Mouse (Mus musculus) stomach, postnatal 0 days (tissue): ENCODE measurements around the gene Ptprn2. TPM values are rescaled to one million over a fixed set of nuclear protein-coding genes. Genes with fewer than 3 reads are reported as not detected.

Source experiments
- ATAC-seq: fragments of 200-750 bp; cut with Nextera tagmentation; 2 replicates; pipeline ENCODE4 v1.8.0; 2017; ENCODE audit not compliant: low FRiP score, low TSS enrichment
- DNase-seq: peaks from one replicate; pipeline ENCODE4 v3.0.0-alpha.2; 2016; ENCODE audit warnings: low spot score
- H3K27ac ChIP-seq: fragments of 300-500 bp; sonication (generic); replicated peaks from 2 replicates; pipeline ENCODE4 v1.5.1; 2014; ENCODE audit warnings: mild to moderate bottlenecking, control low read depth
- H3K27me3 ChIP-seq: fragments of 300-500 bp; sonication (generic); 2 replicates; pipeline ENCODE4 v1.6.1; 2014; ENCODE audit warnings: low read length; ENCODE audit not compliant: control insufficient read depth, insufficient read depth
- H3K36me3 ChIP-seq: fragments of 300-500 bp; sonication (generic); 2 replicates; pipeline ENCODE4 v1.6.1; 2014; ENCODE audit warnings: low read length, mixed read lengths; ENCODE audit not compliant: control insufficient read depth, insufficient read depth
- H3K4me1 ChIP-seq: fragments of 300-500 bp; sonication (generic); replicated peaks from 2 replicates; pipeline ENCODE4 v1.6.1; 2014; ENCODE audit warnings: antibody characterized with exemption; ENCODE audit not compliant: control insufficient read depth, insufficient read depth
- H3K4me2 ChIP-seq: fragments of 300-500 bp; sonication (generic); replicated peaks from 2 replicates; pipeline ENCODE4 v1.6.1; 2014; ENCODE audit warnings: low read depth, mild to moderate bottlenecking, control low read depth, moderate library complexity
- H3K4me3 ChIP-seq: fragments of 300-500 bp; sonication (generic); 2 replicates; pipeline ENCODE4 v1.5.1; 2014; ENCODE audit warnings: low read depth, low read length, control low read depth
- H3K9ac ChIP-seq: fragments of 300-500 bp; sonication (generic); 2 replicates; pipeline ENCODE4 v1.6.1; 2014; ENCODE audit warnings: mild to moderate bottlenecking, low read length, control low read depth, mixed read lengths
- H3K9me3 ChIP-seq: fragments of 300-500 bp; sonication (generic); 2 replicates; pipeline ENCODE4 v1.6.1; 2016; ENCODE audit warnings: low read length; ENCODE audit not compliant: control insufficient read depth
- CTCF ChIP-seq: IDR thresholded peaks from 2 replicates; pipeline ENCODE4 v1.5.1; 2016; ENCODE audit warnings: antibody characterized with exemption, low read depth, mild to moderate bottlenecking, moderate library complexity
- EP300 ChIP-seq: optimal IDR thresholded peaks from 2 replicates; pipeline ENCODE3; 2016; ENCODE audit warnings: antibody characterized with exemption
- WGBS: fragments of 180-500 bp; shearing (Covaris S2); extraction: QIAGEN DNeasy Blood & Tissue Kit; methylation state at CpG from one replicate; pipeline ENCODE4 v1.1.7; 2014; 5-methylcytosine and 5-hydroxymethylcytosine counted together
- polyA plus RNA-seq: library from polyadenylated mRNA; unstranded; fragments of >200 nt; fragmentation: Nextera tagmentation; extraction: Ambion mirVana; gene quantifications from 2 replicates; pipeline ENCODE4 v1.2.1, GENCODE M21; 2015

Gene Ptprn2
- polyA plus RNA-seq, 1 experiment from 2014 or later = 6.0 TPM

DNA sequence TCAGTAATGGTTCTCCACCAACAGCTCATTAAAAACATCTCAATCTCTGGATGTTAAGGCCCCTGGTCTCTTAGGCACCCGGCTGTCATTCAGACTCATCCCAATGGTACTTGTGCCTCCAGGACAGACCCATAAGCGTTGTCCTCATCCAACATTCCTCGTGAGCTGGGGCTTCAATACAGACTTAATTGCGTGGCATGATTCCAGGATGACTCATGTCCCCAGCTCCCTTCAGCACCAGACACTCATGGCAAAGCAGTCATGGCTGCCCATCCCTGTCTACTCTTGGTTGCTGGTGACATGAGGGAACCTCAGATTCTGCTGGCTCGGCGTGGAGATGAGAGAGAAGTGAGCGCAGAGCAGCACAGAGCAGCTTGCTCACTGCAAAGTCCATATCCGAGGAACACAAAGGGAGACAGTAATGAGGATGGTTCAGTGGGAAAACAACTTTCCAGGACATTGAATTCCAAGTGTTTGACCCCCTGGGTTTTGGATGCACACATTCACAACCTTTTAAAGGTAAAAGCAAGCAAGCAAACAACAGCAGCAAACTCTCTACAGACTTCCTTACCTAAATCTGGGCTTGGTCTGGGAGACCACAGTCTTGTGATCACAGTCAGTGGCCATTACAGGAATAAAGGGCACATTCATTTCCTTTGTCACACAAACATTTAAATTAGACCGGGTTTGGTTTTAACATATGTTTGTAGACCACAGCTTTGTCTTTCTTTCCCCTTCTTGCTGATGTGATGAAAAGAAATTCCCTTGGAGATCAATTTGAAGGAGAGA lies 754.6 kb downstream of the Ptprn2 start:
- H3K4me2 ChIP-seq = no peak overlapping the region
- no peaks in the 10 kb centered on the region for H3K9me3 ChIP-seq
- no peak overlapping the region for H3K4me3 ChIP-seq
- H3K9ac ChIP-seq = no peak overlapping the region
- WGBS = 65% methylated on average over 9 of the region's 9 CpGs
- ATAC-seq = no peak; the same call in 1 of the 2 replicates
- no peaks in the 10 kb centered on the region for H3K4me1 ChIP-seq
- H3K27me3 ChIP-seq = no peaks in the 10 kb centered on the region
- TF ChIP-seq EP300 (no peak), CTCF (no peak)
- H3K36me3 ChIP-seq = no peaks in the 10 kb centered on the region
- no peak overlapping the region for H3K27ac ChIP-seq
- no peak for DNase-seq

- DNase-seq = no peak
- H3K27ac ChIP-seq = no peak overlapping the region
- no peak; the same call in 1 of the 2 replicates for ATAC-seq
- no peak for TF ChIP-seq CTCF
- no peak for TF ChIP-seq EP300
- no peak overlapping the region for H3K9ac ChIP-seq
- no peaks in the 10 kb centered on the region for H3K36me3 ChIP-seq
- H3K4me2 ChIP-seq = no peak overlapping the region
- no peak overlapping the region for H3K4me3 ChIP-seq
- H3K4me1 ChIP-seq = no peaks in the 10 kb centered on the region
- no peaks in the 10 kb centered on the region for H3K9me3 ChIP-seq
- WGBS = 52% methylated on average over 7 of the region's 7 CpGs
- H3K27me3 ChIP-seq = no peaks in the 10 kb centered on the region
Measured at GRCm38 (mm10) chr12:117242181-117242580, 756.7 kb downstream of the Ptprn2 start.

DNA sequence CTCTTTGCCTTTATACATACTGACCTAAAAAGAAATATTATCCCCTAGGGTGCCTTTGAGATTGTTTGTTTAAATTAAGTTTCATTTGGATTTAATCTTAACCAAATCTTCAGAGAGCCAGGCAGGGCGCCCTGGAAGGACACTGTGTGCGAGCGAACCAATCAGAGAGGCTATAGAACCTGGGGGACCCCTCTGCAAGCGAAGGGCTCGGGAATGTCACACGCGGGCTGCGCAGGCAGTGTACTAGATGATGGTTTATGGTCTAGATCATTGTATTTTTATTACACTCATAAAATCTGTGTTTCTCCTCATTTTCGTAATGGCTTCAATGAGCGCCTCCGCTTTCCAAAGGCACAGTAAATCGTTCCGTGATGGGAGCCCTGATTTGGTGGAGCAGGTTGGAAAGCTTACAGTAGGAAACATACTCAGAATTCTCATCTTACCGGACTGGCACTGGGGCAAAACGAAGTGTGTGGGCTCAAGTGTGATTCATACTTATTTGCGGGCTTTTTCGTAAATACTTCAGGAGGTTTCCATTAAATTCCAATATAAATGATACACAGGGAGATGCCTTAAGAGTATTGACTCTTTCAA lies 760.5 kb downstream of the Ptprn2 start:
- WGBS = 74% methylated on average over 17 of the region's 17 CpGs

GRCm38 (mm10) chr12:117250465-117250864 lies 764.9 kb downstream of the Ptprn2 start:
- Histone ChIP-seq H3K9ac (no peak overlapping the region), H3K27me3 (no peaks in the 10 kb centered on the region), H3K9me3 (no peaks in the 10 kb centered on the region), H3K4me2 (no peak overlapping the region), H3K27ac (no peak overlapping the region), H3K4me1 (no peaks in the 10 kb centered on the region), H3K4me3 (no peak overlapping the region), H3K36me3 (no peaks in the 10 kb centered on the region)
- WGBS = 25% methylated on average over 6 of the region's 6 CpGs
- TF ChIP-seq EP300 = no peak
- TF ChIP-seq CTCF = no peak
- ATAC-seq (no peak), DNase-seq (no peak)

More for the DNA sequence above, 760.5 kb downstream of the Ptprn2 start:
- H3K9ac ChIP-seq = no peak overlapping the region
- no peaks in the 10 kb centered on the region for H3K27me3 ChIP-seq
- no peak overlapping the region for H3K27ac ChIP-seq
- no peaks in the 10 kb centered on the region for H3K4me1 ChIP-seq
- H3K4me3 ChIP-seq = no peak overlapping the region
- DNase-seq (no peak), ATAC-seq (no peak)
- H3K36me3 ChIP-seq = no peaks in the 10 kb centered on the region
- no peak overlapping the region for H3K4me2 ChIP-seq
- no peaks in the 10 kb centered on the region for H3K9me3 ChIP-seq
- no peak for TF ChIP-seq CTCF

- TF ChIP-seq EP300 (no peak), CTCF (no peak)
- Histone ChIP-seq H3K27me3 (no peaks in the 10 kb centered on the region), H3K4me3 (no peak overlapping the region), H3K4me1 (no peaks in the 10 kb centered on the region), H3K9ac (no peak overlapping the region), H3K4me2 (no peak overlapping the region), H3K36me3 (no peaks in the 10 kb centered on the region), H3K27ac (no peak overlapping the region), H3K9me3 (no peaks in the 10 kb centered on the region)
- ATAC-seq = no peak
- 37% methylated on average over 11 of the region's 11 CpGs for WGBS
- no peak for DNase-seq
Measured at GRCm38 (mm10) chr12:117251663-117252425, 766.3 kb downstream of the Ptprn2 start.
